Mouse (Mus musculus) embryonic facial prominence, embryonic 14.5 days (tissue): ENCODE measurements at regions not wholly inside any gene's neighbourhood (a gene's known extent, or its start where the extent isn't known, plus 50 kb on each side); places are given as distances from the start of the nearest gene placed in this dataset.

Experiments used
- ATAC-seq: fragments of 200-750 bp; cut with Nextera tagmentation; 2 replicates; pipeline ENCODE4 v1.8.0; 2017; ENCODE audit warnings: low read depth, moderate number of reproducible peaks, moderate TSS enrichment
- DNase-seq: peaks from one replicate; pipeline ENCODE4 v3.0.0-alpha.2; 2015; ENCODE audit warnings: low spot score
- H3K27ac ChIP-seq: fragments of 300-500 bp; sonication (generic); replicated peaks from 2 replicates; pipeline ENCODE4 v1.5.1; 2014; ENCODE audit warnings: low read depth, mild to moderate bottlenecking, low read length, moderate library complexity
- H3K27me3 ChIP-seq: fragments of 300-500 bp; sonication (generic); replicated peaks from 2 replicates; pipeline ENCODE4 v1.6.1; 2014; ENCODE audit warnings: low read length; ENCODE audit not compliant: control insufficient read depth, insufficient read depth
- H3K36me3 ChIP-seq: fragments of 300-500 bp; sonication (generic); 2 replicates; pipeline ENCODE4 v1.6.1; 2014; ENCODE audit warnings: low read length, mixed read lengths; ENCODE audit not compliant: control insufficient read depth, insufficient read depth
- H3K4me1 ChIP-seq: fragments of 300-500 bp; sonication (generic); 2 replicates; pipeline ENCODE4 v1.6.1; 2014; ENCODE audit warnings: antibody characterized with exemption, low read length; ENCODE audit not compliant: control insufficient read depth, insufficient read depth
- H3K4me2 ChIP-seq: fragments of 300-500 bp; sonication (generic); 2 replicates; pipeline ENCODE4 v1.6.1; 2014; ENCODE audit warnings: low read depth, mild to moderate bottlenecking, low read length, moderate library complexity, mixed read lengths
- H3K4me3 ChIP-seq: fragments of 300-500 bp; sonication (generic); 2 replicates; pipeline ENCODE4 v1.5.1; 2014; ENCODE audit warnings: low read depth, mild to moderate bottlenecking, low read length
- H3K9ac ChIP-seq: fragments of 300-500 bp; sonication (generic); 2 replicates; pipeline ENCODE4 v1.6.1; 2014; ENCODE audit warnings: low read depth, mild to moderate bottlenecking, low read length, moderate library complexity, mixed read lengths
- H3K9me3 ChIP-seq: fragments of 300-500 bp; sonication (generic); 2 replicates; pipeline ENCODE4 v1.6.1; 2016; ENCODE audit warnings: low read length; ENCODE audit not compliant: control insufficient read depth
- WGBS: fragments of 180-500 bp; shearing (Covaris S2); extraction: QIAGEN DNeasy Blood & Tissue Kit; methylation state at CpG from one replicate; pipeline ENCODE4 v1.1.7; 2014; 5-methylcytosine and 5-hydroxymethylcytosine counted together

DNA sequence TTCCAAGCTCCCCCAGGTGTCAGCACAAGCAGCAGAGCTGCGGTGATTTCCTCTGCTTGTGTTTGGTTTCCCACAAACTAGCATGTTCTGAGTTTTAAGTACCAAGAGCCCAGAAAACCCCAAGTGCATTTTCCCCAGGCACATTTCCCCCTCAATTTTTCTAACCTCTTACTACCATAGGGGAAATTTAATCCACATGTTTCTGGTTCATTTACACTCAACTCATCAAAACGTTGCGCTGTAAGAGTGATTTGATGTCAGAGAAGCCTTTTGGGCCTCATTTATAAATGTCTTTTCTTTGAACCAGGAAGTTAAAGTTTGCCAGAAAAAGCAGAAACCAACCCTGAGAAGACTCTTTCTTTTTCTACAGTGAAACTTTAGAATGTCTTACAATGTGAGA lies 89.4 kb downstream of the Gm10192 start:
- Histone ChIP-seq H3K27me3 (no peaks in the 10 kb centered on the region), H3K27ac (0 out of 2 replicates have a peak overlapping the region, but pooled peaks have one; percentile 39), H3K4me2 (no peak overlapping the region), H3K4me1 (peaks cover 6% of the 10 kb centered on the region; the same call in 1 of the 2 replicates), H3K4me3 (no peak overlapping the region), H3K36me3 (no peaks in the 10 kb centered on the region), H3K9ac (no peak overlapping the region), H3K9me3 (no peaks in the 10 kb centered on the region)
- DNase-seq (peak; percentile 85), ATAC-seq (peak; percentile 41; the same call in 1 of the 2 replicates)
- WGBS = 33% methylated on average over 3 of the region's 3 CpGs

DNA sequence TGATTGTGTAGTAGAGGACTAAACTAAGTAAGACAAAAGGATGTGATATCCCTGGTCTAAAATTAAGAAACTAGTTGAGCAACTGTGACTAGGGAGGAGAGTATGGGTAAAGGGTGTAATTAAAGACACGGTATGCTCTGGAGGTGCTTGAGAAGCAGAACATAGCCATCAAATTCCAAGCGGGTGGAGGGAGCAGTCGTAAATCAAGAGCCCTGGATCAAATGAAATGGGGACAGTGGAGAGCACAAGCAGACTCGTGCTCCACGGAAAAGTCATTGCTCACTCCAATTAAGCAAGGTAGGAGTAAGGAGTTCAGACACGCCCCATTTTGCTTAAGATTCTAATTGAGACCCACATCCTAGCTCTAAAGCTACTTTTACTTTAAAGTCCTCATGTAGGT lies 132.2 kb downstream of the Gm10192 start:
- 81% methylated on average over 6 of the region's 6 CpGs for WGBS
- Histone ChIP-seq H3K9ac (no peak overlapping the region), H3K27ac (no peak overlapping the region), H3K4me3 (no peak overlapping the region), H3K4me2 (no peak overlapping the region), H3K9me3 (no peaks in the 10 kb centered on the region), H3K36me3 (no peaks in the 10 kb centered on the region), H3K4me1 (no peaks in the 10 kb centered on the region; the same call in 1 of the 2 replicates), H3K27me3 (no peaks in the 10 kb centered on the region)
- DNase-seq = no peak
- ATAC-seq = no peak

DNA sequence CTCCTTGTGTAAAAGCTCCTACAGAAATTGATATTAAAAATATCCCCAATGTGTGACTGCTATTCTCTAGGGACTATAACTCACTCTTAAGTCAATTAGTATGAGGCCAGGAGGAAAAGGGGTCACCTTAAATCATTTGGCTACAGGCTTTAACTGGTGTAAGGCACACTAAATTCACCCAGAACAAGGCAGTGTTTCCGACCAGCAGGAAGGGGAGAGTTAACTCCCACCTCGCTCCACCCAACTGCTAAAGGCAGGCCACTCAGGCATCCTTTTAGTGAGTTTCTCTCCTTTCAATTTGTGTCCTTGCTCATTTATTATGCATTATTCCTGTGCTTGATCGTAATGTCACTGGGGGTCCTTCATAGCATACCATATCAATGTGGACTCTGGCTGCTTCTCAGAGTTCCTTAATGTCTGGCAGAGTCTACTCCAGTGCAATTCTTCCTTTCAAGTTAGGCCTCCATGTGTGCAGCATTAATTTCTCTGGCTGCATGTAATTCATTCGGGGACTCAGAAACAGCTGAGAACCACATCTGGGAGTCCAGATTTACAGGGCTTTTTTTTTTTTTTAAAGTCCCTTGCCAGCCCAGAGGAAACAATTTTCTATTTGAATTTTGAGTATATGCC lies 133.8 kb downstream of the Gm10192 start:
- no peak overlapping the region for H3K27ac ChIP-seq
- 36% methylated on average over 4 of the region's 4 CpGs for WGBS

DNA sequence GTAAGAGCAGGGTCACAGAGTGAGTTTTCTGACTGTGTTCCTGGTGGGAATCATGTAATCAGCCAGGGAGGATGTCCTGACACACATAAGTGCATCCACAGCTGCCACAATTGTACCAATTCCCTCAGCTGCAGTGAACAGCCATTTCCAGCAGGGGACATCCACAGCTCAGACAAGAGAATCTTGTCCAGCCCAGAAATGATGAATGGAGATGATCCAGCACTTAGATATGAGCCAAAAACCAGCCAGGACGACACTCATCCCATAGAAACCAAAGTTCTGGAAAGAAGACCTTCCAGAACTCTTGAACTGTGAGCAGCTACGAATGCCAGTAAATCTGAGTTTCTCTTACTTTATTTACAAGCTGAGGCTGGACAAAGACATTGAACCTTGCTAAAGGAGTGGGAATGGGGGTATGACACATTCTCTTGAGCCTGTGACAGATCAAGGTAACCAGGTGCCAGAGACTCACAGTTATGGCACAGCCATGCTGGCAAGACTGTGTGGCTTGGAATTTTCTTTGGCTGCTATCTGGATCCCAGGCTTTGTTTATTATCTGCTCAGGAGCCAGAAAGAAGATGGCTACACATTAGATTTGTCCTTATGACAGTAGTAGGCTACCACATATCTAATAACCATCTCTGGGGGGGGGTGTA lies 145.1 kb downstream of the Gm10192 start:
- H3K9ac ChIP-seq = no peak overlapping the region
- H3K9me3 ChIP-seq = no peaks in the 10 kb centered on the region
- no peaks in the 10 kb centered on the region for H3K27me3 ChIP-seq
- no peaks in the 10 kb centered on the region for H3K36me3 ChIP-seq
- peak; percentile 79 for DNase-seq
- no peaks in the 10 kb centered on the region for H3K4me1 ChIP-seq
- 28% methylated on average over 2 of the region's 2 CpGs for WGBS
- no peak for ATAC-seq
- H3K27ac ChIP-seq = no peak overlapping the region
- H3K4me3 ChIP-seq = no peak overlapping the region
- no peak overlapping the region for H3K4me2 ChIP-seq

More for the DNA sequence above, 133.8 kb downstream of the Gm10192 start:
- ATAC-seq (no peak), DNase-seq (peak; percentile 57)
- Histone ChIP-seq H3K4me1 (no peaks in the 10 kb centered on the region; the same call in 1 of the 2 replicates), H3K9me3 (no peaks in the 10 kb centered on the region), H3K4me3 (no peak overlapping the region), H3K9ac (no peak overlapping the region), H3K27me3 (no peaks in the 10 kb centered on the region), H3K4me2 (no peak overlapping the region), H3K36me3 (no peaks in the 10 kb centered on the region)

DNA sequence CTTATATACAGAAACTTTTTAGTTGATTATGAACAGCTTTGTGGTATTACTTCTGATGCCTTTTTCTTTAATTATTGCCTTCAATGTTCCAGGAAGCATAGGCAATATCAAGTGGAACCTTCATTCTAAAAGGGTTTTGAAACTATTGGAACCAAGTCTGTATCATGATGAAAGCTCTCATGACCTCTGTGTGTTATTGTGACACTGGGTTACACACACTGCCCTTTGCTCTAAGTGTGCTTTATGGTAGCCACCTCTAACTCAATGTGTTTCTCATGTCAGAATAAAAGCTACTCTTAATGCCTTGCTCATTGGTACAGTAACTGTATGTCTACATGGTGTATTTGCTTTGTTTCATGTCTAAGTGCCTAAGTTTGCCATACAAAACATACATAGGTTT lies 154.0 kb downstream of the Gm10192 start:
- no peaks in the 10 kb centered on the region for H3K9me3 ChIP-seq
- no peaks in the 10 kb centered on the region for H3K36me3 ChIP-seq
- H3K27me3 ChIP-seq = no peaks in the 10 kb centered on the region
- no peak overlapping the region for H3K4me3 ChIP-seq
- no peak overlapping the region for H3K4me2 ChIP-seq
- ATAC-seq (no peak), DNase-seq (no peak)
- H3K9ac ChIP-seq = no peak overlapping the region
- H3K27ac ChIP-seq = no peak overlapping the region
- no peaks in the 10 kb centered on the region for H3K4me1 ChIP-seq

DNA sequence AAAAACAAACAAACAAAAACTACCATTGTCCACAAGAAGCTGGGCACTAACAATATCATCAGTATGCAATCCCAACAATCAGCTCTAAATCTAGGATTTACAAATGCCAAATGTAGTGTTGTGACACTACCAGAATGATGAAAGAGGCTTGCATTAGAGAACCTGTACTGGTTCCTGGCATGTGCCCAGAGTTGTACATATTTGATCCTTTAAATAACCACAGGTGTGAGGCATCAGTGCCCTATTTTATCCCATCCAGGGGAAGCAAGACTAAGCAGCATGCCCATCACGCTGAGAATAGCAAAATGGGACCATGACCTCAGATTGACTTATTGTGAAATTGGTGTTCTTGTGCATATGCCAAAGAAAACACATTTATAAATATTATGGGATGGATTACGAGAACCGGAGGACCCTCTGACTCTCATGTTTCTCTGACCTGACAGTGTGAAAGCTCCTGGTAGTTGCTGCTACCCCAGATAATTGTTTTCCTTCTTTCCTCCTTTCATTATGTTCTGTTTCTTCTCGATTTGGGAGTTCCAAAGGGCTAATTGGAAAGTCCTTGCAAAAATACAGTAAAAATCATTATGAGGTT lies 157.4 kb downstream of the Gm10192 start:
- no peak overlapping the region for H3K4me3 ChIP-seq
- DNase-seq (peak; percentile 42), ATAC-seq (no peak; the same call in 1 of the 2 replicates)
- no peaks in the 10 kb centered on the region for H3K36me3 ChIP-seq
- no peak overlapping the region for H3K4me2 ChIP-seq
- no peak overlapping the region for H3K9ac ChIP-seq
- WGBS = 46% methylated on average over 4 of the region's 4 CpGs
- H3K27ac ChIP-seq = no peak overlapping the region
- H3K27me3 ChIP-seq = no peaks in the 10 kb centered on the region
- no peaks in the 10 kb centered on the region for H3K9me3 ChIP-seq
- no peaks in the 10 kb centered on the region for H3K4me1 ChIP-seq

DNA sequence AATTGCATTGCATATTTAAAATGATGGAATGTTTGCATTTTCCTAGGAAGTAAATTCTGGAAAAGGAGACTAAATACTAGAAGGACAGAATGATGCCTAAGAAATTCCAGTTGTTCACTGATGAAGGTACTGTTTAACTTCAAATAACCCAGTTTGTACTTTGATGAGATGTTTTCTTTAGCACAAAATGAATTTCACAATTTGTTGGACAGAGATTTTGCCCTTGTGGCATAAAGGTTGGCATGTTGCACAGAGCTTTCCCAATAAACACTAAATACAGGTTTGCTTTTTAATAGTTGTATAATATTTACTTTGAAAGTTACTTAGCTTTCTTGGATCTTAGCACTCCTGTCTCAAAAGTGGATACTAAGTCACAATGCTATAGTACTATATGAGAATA lies 181.6 kb downstream of the Gm10192 start:
- Histone ChIP-seq H3K27me3 (no peaks in the 10 kb centered on the region), H3K36me3 (no peaks in the 10 kb centered on the region), H3K9ac (no peak overlapping the region), H3K4me2 (no peak overlapping the region), H3K4me1 (no peaks in the 10 kb centered on the region), H3K27ac (no peak overlapping the region), H3K4me3 (no peak overlapping the region), H3K9me3 (no peaks in the 10 kb centered on the region)
- DNase-seq (no peak), ATAC-seq (no peak)

DNA sequence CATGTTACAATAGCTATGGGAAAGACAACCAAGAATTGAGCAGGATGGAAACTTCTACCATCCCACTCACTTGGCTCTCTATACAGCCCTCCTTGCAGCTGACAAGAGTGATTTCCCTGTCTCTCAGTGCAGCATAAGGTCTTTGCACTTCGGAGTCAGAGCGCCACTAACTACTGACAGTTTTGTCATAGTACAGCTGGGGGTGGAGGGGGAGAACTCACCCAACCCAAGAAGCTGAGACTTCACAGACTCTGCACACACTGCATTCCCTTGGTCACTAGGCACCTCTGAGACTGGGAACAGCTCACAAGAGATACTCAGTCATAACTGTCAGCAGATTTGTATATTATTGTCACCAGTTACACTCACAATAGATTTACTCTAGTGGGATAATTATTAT lies 195.3 kb upstream of the Gm12695 start:
- no peak for DNase-seq
- no peak overlapping the region for H3K4me3 ChIP-seq
- no peaks in the 10 kb centered on the region for H3K27me3 ChIP-seq
- ATAC-seq = no peak
- no peaks in the 10 kb centered on the region for H3K4me1 ChIP-seq
- H3K36me3 ChIP-seq = no peaks in the 10 kb centered on the region
- no peaks in the 10 kb centered on the region for H3K9me3 ChIP-seq
- H3K9ac ChIP-seq = no peak overlapping the region
- no peak overlapping the region for H3K4me2 ChIP-seq
- H3K27ac ChIP-seq = no peak overlapping the region
- WGBS = 62% methylated on average over 2 of the region's 2 CpGs

DNA sequence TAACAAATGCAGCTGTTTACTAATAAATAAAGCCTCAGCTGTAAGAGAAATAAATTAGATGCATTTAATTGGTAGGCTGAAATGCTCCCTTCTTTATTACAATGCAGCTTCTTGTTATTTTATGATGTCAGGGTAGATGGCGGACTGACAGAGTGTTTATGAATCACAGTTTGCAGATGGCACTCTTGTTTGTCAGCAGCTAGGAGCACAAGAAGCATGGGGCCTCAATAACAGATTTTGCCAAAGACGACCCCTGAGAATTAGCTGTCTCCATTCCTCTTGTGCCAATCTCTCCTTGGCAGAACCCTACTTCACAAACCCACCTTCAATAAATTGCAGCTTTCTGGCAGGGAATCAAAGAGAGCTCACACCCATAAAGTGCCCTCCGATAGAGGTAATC lies 194.9 kb upstream of the Gm12695 start:
- Histone ChIP-seq H3K4me3 (no peak overlapping the region), H3K36me3 (no peaks in the 10 kb centered on the region), H3K4me2 (no peak overlapping the region), H3K27ac (no peak overlapping the region), H3K9me3 (no peaks in the 10 kb centered on the region), H3K27me3 (no peaks in the 10 kb centered on the region), H3K4me1 (no peaks in the 10 kb centered on the region), H3K9ac (no peak overlapping the region)
- ATAC-seq = no peak
- DNase-seq = no peak
- WGBS = 79% methylated on average over 3 of the region's 3 CpGs
